In genomic region chr4:152338419-152339292, GRCm38 (mm10) we compare ENCODE assay signal across 8 mouse cellular contexts. TPM values are rescaled to one million over a fixed set of nuclear protein-coding genes. Genes with fewer than 3 reads are reported as not detected.
DNase-seq lines count a peak whose midpoint lies in the region; ATAC-seq and TF ChIP-seq lines count a peak whose summit lies in the region.

Gene Chd5 (plus strand): TSS chr4:152338651.

- TF ChIP-seq CTCF in olfactory bulb, adult 2 months (IDR thresholded peaks at IDR 0.05; ENCODE audit: insufficient read depth, low read depth, low read length): no peak

- peaks cover 23% of the 10 kb centered on the region for H3K36me3 ChIP-seq in heart, embryonic 12.5 days
- peaks cover 24% of the 10 kb centered on the region for H3K36me3 ChIP-seq in forebrain, embryonic 13.5 days (ENCODE audit: poor library complexity, severe bottlenecking)

- H3K27ac ChIP-seq in heart, embryonic 12.5 days (ENCODE audit: poor library complexity, severe bottlenecking): no peak within 1 kb of the TSS
- peak within 1 kb of the TSS; percentile 64 for H3K27ac ChIP-seq in forebrain, embryonic 13.5 days
- peak within 1 kb of the TSS; percentile 58 for H3K27ac ChIP-seq in olfactory bulb, adult 2 months (ENCODE audit: insufficient read depth, low read depth, low read length)

- intact Hi-C loops in left cerebral cortex, postnatal 14 days (cut with DNase I): loop anchor here (10.0 kb wide), 1 partner anchor 156 kb away; no protein-coding TSS in a partner anchor

- no peak for DNase-seq in heart, adult 11 months
- peak; percentile 79 for DNase-seq in brain, adult 2 months (ENCODE audit: low read depth, low spot score)
- peak; percentile 72 to 75 for DNase-seq in left cerebral cortex, postnatal 14 days (ENCODE audit: low spot score in 2 of 2)
- DNase-seq in T-cell, adult 2 months (ENCODE audit: low spot score): no peak
- DNase-seq in urinary bladder, adult 18-20 months (ENCODE audit: low spot score in 2 of 2): no peak

- no peaks in the 10 kb centered on the region for H3K9me3 ChIP-seq in heart, embryonic 12.5 days (replicated peaks)
- no peaks in the 10 kb centered on the region for H3K9me3 ChIP-seq in forebrain, embryonic 13.5 days (replicated peaks)

- peak within 1 kb of the TSS; percentile 64 for H3K9ac ChIP-seq in heart, embryonic 12.5 days
- peak within 1 kb of the TSS; percentile 82 for H3K9ac ChIP-seq in forebrain, embryonic 13.5 days

- peaks cover 18% of the 10 kb centered on the region for H3K4me1 ChIP-seq in heart, embryonic 12.5 days (replicated peaks)
- H3K4me1 ChIP-seq in forebrain, embryonic 13.5 days: peaks cover 28% of the 10 kb centered on the region
- H3K4me1 ChIP-seq in olfactory bulb, adult 2 months (ENCODE audit: control insufficient read depth, insufficient read depth, low read length): peaks cover 43% of the 10 kb centered on the region

- no peak for ATAC-seq in heart, embryonic 12.5 days (ENCODE audit: insufficient number of reproducible peaks, low FRiP score)
- peak; percentile 67 for ATAC-seq in forebrain, embryonic 13.5 days

- peak within 1 kb of the TSS; percentile 63 for H3K4me3 ChIP-seq in heart, embryonic 12.5 days
- peak within 1 kb of the TSS; percentile 74 for H3K4me3 ChIP-seq in forebrain, embryonic 13.5 days
- H3K4me3 ChIP-seq in olfactory bulb, adult 2 months (ENCODE audit: insufficient read depth, low read depth, low read length): peak within 1 kb of the TSS; percentile 73

- H3K27me3 ChIP-seq in heart, embryonic 12.5 days (replicated peaks): peaks cover 79% of the 10 kb centered on the region
- H3K27me3 ChIP-seq in forebrain, embryonic 13.5 days: peaks cover 40% of the 10 kb centered on the region

- peak within 1 kb of the TSS; percentile 97 for H3K4me2 ChIP-seq in heart, embryonic 12.5 days
- H3K4me2 ChIP-seq in forebrain, embryonic 13.5 days: peak within 1 kb of the TSS; percentile 100

- TF ChIP-seq POLR2A in olfactory bulb, adult 2 months (IDR thresholded peaks at IDR 0.05; ENCODE audit: insufficient read depth, low read depth, low read length): peak; percentile 21; the same call in 1 of the 2 replicates

- 3% methylated on average over 102 of the region's 120 CpGs for WGBS in heart, embryonic 12.5 days
- WGBS in forebrain, embryonic 13.5 days: under 1% methylated on average over 59 of the region's 120 CpGs
- under 1% methylated on average over 103 of the region's 120 CpGs for WGBS in olfactory bulb, adult 2 months

RNA-seq across cellular contexts. Expression of gene Chd5, which starts in this region (rescaled TPM):
- polyA plus RNA-seq in heart, embryonic 12.5 days (2016; fragmentation: Nextera tagmentation; extraction: Ambion mirVana): 0.08 TPM in 1 of 2 replicates, not detected in the other
- 20.1 and 21.0 TPM in 2 replicates for polyA plus RNA-seq in forebrain, embryonic 13.5 days (2015; fragmentation: Nextera tagmentation; extraction: Ambion mirVana)
- 100 to 1,000 TPM; 160 to 177 TPM for total RNA-seq in left cerebral cortex, postnatal 14 days (2021)
- polyA plus RNA-seq in olfactory bulb, adult 2 months (2012; ENCODE audit: insufficient read depth, insufficient read length, low replicate concordance, missing spikeins): 36.3 TPM in 1 of 2 replicates, not detected in the other

Comparison
In these comparisons a context has a peak if more than half of its experiments do, and no peak if none do; other contexts are left out.
1. RNA of gene Chd5 (polyA plus RNA-seq): 36.3 TPM in olfactory bulb, adult 2 months and 20.1 to 21.0 TPM in forebrain, embryonic 13.5 days; 0.08 TPM in heart, embryonic 12.5 days; every median in the first group is over 10 times any median in the second.
2. DNase-seq: peak in brain, adult 2 months (single experiment) and left cerebral cortex, postnatal 14 days (2 of 2); none in heart, adult 11 months (single experiment), T-cell, adult 2 months (single experiment) and urinary bladder, adult 18-20 months (0 of 2).
3. Peak in every context shown above with its lines, with median percentiles within 50 percentile points of each other: H3K4me3 ChIP-seq.